Comparison of ENCODE assay signal across 20 mouse cellular contexts in the genomic region with DNA sequence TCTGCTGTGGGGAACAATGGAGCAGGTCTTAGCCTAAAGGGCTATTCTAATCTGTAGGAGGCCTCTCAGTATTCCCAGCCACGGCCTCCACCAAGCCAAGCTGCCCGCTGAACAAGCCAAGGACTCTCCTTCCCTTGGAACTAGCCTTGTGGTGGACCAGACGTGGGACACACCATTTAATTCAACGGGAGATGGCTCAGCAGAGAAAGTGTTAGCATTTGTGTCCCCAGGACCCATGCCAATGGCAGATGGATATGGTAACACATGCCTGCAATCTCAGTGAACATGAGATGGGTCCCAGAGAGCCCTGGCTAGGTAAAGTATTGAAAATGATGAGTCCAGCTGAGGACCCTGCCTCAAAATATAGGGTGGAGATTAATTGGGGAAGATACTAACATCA.
A peak's percentile ranks its signal among the peaks of the same experiment; 100 is the strongest.
DNase-seq lines count a peak whose midpoint lies in the region; ATAC-seq and TF ChIP-seq lines count a peak whose summit lies in the region.
"Had no signal": no experiment of that assay in that cellular context is flagged by ENCODE, and none has a peak within 500 bp of the region (broad histone marks: within the 10 kb centered on the region; RNA-seq: fewer than 3 reads in every experiment).

No protein-coding gene starts in this region.

- no peak overlapping the region for H3K27ac ChIP-seq in forebrain, embryonic 11.5 days (ENCODE audit: low read depth, low read length)
- H3K27ac ChIP-seq in forebrain, postnatal 0 days (ENCODE audit: low read depth, low read length) = no peak overlapping the region
- H3K27ac ChIP-seq in midbrain, embryonic 11.5 days (ENCODE audit: low read depth, low read length) = no peak overlapping the region
- no peak overlapping the region for H3K27ac ChIP-seq in midbrain, embryonic 15.5 days
- H3K27ac ChIP-seq: embryonic facial prominence, embryonic 12.5 days; forebrain, embryonic 12.5 days; heart, embryonic 13.5 days; hindbrain, embryonic 15.5 days had no signal

- WGBS in forebrain, embryonic 11.5 days = 75% methylated on average over 4 of the region's 4 CpGs
- WGBS in forebrain, postnatal 0 days = 73% methylated on average over 4 of the region's 4 CpGs
- WGBS in midbrain, embryonic 11.5 days = 72% methylated on average over 4 of the region's 4 CpGs
- 72% methylated on average over 4 of the region's 4 CpGs for WGBS in midbrain, embryonic 15.5 days

- no peaks in the 10 kb centered on the region for H3K36me3 ChIP-seq in forebrain, embryonic 11.5 days (ENCODE audit: control insufficient read depth, insufficient read depth, low read length)
- no peaks in the 10 kb centered on the region for H3K36me3 ChIP-seq in forebrain, postnatal 0 days (ENCODE audit: insufficient read depth)
- no peaks in the 10 kb centered on the region for H3K36me3 ChIP-seq in midbrain, embryonic 11.5 days (ENCODE audit: control insufficient read depth, insufficient read depth, low read length)
- H3K36me3 ChIP-seq in midbrain, embryonic 15.5 days (replicated peaks) = no peaks in the 10 kb centered on the region
- H3K36me3 ChIP-seq: embryonic facial prominence, embryonic 12.5 days; forebrain, embryonic 12.5 days; heart, embryonic 13.5 days; hindbrain, embryonic 15.5 days had no signal

- TF ChIP-seq CTCF in forebrain, postnatal 0 days (IDR thresholded peaks at IDR 0.05; ENCODE audit: low read depth) = no peak

- no peak for ATAC-seq in forebrain, embryonic 11.5 days (replicated peaks; ENCODE audit: low FRiP score)
- ATAC-seq in forebrain, postnatal 0 days = no peak
- ATAC-seq in midbrain, embryonic 11.5 days (ENCODE audit: low FRiP score) = no peak
- ATAC-seq in midbrain, embryonic 15.5 days (replicated peaks) = no peak
- ATAC-seq: activated CD4-positive, CD25-positive, alpha-beta regulatory T cell, adult 4 months; forebrain, embryonic 16.5 days; Patski had no signal

- no peak overlapping the region for H3K4me3 ChIP-seq in forebrain, embryonic 11.5 days (ENCODE audit: low read depth, low read length)
- H3K4me3 ChIP-seq in forebrain, postnatal 0 days (ENCODE audit: low read depth, low read length) = no peak overlapping the region
- no peak overlapping the region for H3K4me3 ChIP-seq in midbrain, embryonic 11.5 days (ENCODE audit: low read depth, low read length)
- H3K4me3 ChIP-seq in midbrain, embryonic 15.5 days = no peak overlapping the region
- H3K4me3 ChIP-seq: embryonic facial prominence, embryonic 12.5 days; forebrain, embryonic 12.5 days; heart, embryonic 13.5 days; hindbrain, embryonic 15.5 days had no signal

- peak; percentile 17 for DNase-seq in forebrain, embryonic 11.5 days (ENCODE audit: low spot score)
- DNase-seq in forebrain, postnatal 0 days = no peak
- peak; percentile 45 for DNase-seq in midbrain, embryonic 11.5 days (ENCODE audit: low spot score, missing footprints)
- DNase-seq in layer of hippocampus, postnatal 10 days (ENCODE audit: low spot score in 2 of 2) = peak; percentile 59 to 60
- DNase-seq in thymus, postnatal 4 days = no peak
- DNase-seq in urinary bladder, adult 18-20 months (ENCODE audit: low spot score in 2 of 2) = no peak
- DNase-seq: adrenal gland, postnatal 14 days; cerebellum, adult 11-12 months; cerebellum, adult 9-10 months; gastrocnemius, postnatal 14 days; heart, postnatal 36 days had no signal

- no peak overlapping the region for H3K4me2 ChIP-seq in forebrain, embryonic 11.5 days (ENCODE audit: low read depth, low read length, severe bottlenecking)
- no peak overlapping the region for H3K4me2 ChIP-seq in forebrain, postnatal 0 days (ENCODE audit: low read depth)
- no peak overlapping the region for H3K4me2 ChIP-seq in midbrain, embryonic 11.5 days
- no peak overlapping the region for H3K4me2 ChIP-seq in midbrain, embryonic 15.5 days
- H3K4me2 ChIP-seq: embryonic facial prominence, embryonic 12.5 days; forebrain, embryonic 12.5 days; heart, embryonic 13.5 days; hindbrain, embryonic 15.5 days had no signal

- H3K4me1 ChIP-seq in forebrain, embryonic 11.5 days (replicated peaks; ENCODE audit: control insufficient read depth, insufficient read depth, low read length) = no peaks in the 10 kb centered on the region
- H3K4me1 ChIP-seq in forebrain, postnatal 0 days (ENCODE audit: insufficient read depth) = no peaks in the 10 kb centered on the region
- no peaks in the 10 kb centered on the region for H3K4me1 ChIP-seq in midbrain, embryonic 11.5 days (ENCODE audit: control insufficient read depth, insufficient read depth, low read length)
- peaks cover 7% of the 10 kb centered on the region; the same call in 1 of the 2 replicates for H3K4me1 ChIP-seq in midbrain, embryonic 15.5 days
- H3K4me1 ChIP-seq: embryonic facial prominence, embryonic 12.5 days; forebrain, embryonic 12.5 days; heart, embryonic 13.5 days had no signal

- no peak overlapping the region for H3K9ac ChIP-seq in forebrain, embryonic 11.5 days (ENCODE audit: low read length)
- H3K9ac ChIP-seq in forebrain, postnatal 0 days = no peak overlapping the region
- H3K9ac ChIP-seq in midbrain, embryonic 11.5 days (ENCODE audit: low read length) = no peak overlapping the region
- H3K9ac ChIP-seq in midbrain, embryonic 15.5 days = no peak overlapping the region
- H3K9ac ChIP-seq: embryonic facial prominence, embryonic 12.5 days; forebrain, embryonic 12.5 days; heart, embryonic 13.5 days; hindbrain, embryonic 15.5 days had no signal

- H3K9me3 ChIP-seq in forebrain, embryonic 11.5 days (ENCODE audit: control insufficient read depth, low read length) = no peaks in the 10 kb centered on the region
- no peaks in the 10 kb centered on the region for H3K9me3 ChIP-seq in forebrain, postnatal 0 days (ENCODE audit: low read length)
- H3K9me3 ChIP-seq in midbrain, embryonic 11.5 days (ENCODE audit: control insufficient read depth, low read length) = no peaks in the 10 kb centered on the region
- H3K9me3 ChIP-seq in midbrain, embryonic 15.5 days = no peaks in the 10 kb centered on the region
- H3K9me3 ChIP-seq: embryonic facial prominence, embryonic 12.5 days; forebrain, embryonic 12.5 days; heart, embryonic 13.5 days; hindbrain, embryonic 15.5 days had no signal

- no peaks in the 10 kb centered on the region for H3K27me3 ChIP-seq in forebrain, embryonic 11.5 days (ENCODE audit: control insufficient read depth, insufficient read depth, low read length)
- H3K27me3 ChIP-seq in forebrain, postnatal 0 days (ENCODE audit: insufficient read depth, low read length) = no peaks in the 10 kb centered on the region
- H3K27me3 ChIP-seq in midbrain, embryonic 11.5 days (ENCODE audit: control insufficient read depth, insufficient read depth, low read length) = no peaks in the 10 kb centered on the region
- no peaks in the 10 kb centered on the region for H3K27me3 ChIP-seq in midbrain, embryonic 15.5 days (replicated peaks)
- H3K27me3 ChIP-seq: CH12.LX; embryonic facial prominence, embryonic 12.5 days; forebrain, embryonic 12.5 days; heart, embryonic 13.5 days; hindbrain, embryonic 15.5 days; Patski had no signal

Comparison
In these comparisons a context has a peak if more than half of its experiments do, and no peak if none do; other contexts are left out.
1. DNase-seq: peak in forebrain, embryonic 11.5 days (single experiment), midbrain, embryonic 11.5 days (single experiment) and layer of hippocampus, postnatal 10 days (2 of 2); none in forebrain, postnatal 0 days (single experiment), thymus, postnatal 4 days (single experiment) and urinary bladder, adult 18-20 months (0 of 2).